Mouse (Mus musculus): ENCODE results near the gene A230050P20Rik. TPM values are rescaled to one million over a fixed set of nuclear protein-coding genes. Genes with fewer than 3 reads are reported as not detected.

The A230050P20Rik gene
- total RNA-seq, 1 experiment from 2014 or later = 74.4 TPM

Other genes starting within 250 kb of the A230050P20Rik start
- 63.3 and 185 TPM in 2 replicates for gene Ubl5, start 225.8 kb upstream of the A230050P20Rik start, total RNA-seq (2017)
- gene Fbxl12, start 223.9 kb upstream of the A230050P20Rik start, total RNA-seq (2017) = 5.3 and 5.7 TPM in 2 replicates
- 8.9 and 13.4 TPM in 2 replicates for gene Pin1, start 216.5 kb upstream of the A230050P20Rik start, total RNA-seq (2017)
- gene Olfm2, start 122.3 kb upstream of the A230050P20Rik start, total RNA-seq (2017) = not detected in 2 replicates
- not detected in 2 replicates for gene Col5a3, start 53.6 kb upstream of the A230050P20Rik start, total RNA-seq (2017)
- gene Rdh8, start 50.1 kb upstream of the A230050P20Rik start, total RNA-seq (2017) = not detected in 2 replicates
- gene Angptl6, start 11.1 kb downstream of the A230050P20Rik start, total RNA-seq (2017) = 0.79 and 0.88 TPM in 2 replicates
- 118 and 137 TPM in 2 replicates for gene Ppan, start 19.5 kb downstream of the A230050P20Rik start, total RNA-seq (2017)
- 128 and 177 TPM in 2 replicates for gene Eif3g, start 30.0 kb downstream of the A230050P20Rik start, total RNA-seq (2017)
- gene Dnmt1, start 91.2 kb downstream of the A230050P20Rik start, total RNA-seq (2017) = 198 and 242 TPM in 2 replicates
- gene S1pr2, start 108.1 kb downstream of the A230050P20Rik start, total RNA-seq (2017) = 1.9 and 2.2 TPM in 2 replicates
- gene Mrpl4, start 134.1 kb downstream of the A230050P20Rik start, total RNA-seq (2017) = 26.6 and 35.2 TPM in 2 replicates
- gene Icam1, start 147.3 kb downstream of the A230050P20Rik start, total RNA-seq (2017) = 36.2 and 44.7 TPM in 2 replicates
- gene Icam4, start 160.7 kb downstream of the A230050P20Rik start, total RNA-seq (2017) = 3.0 and 7.9 TPM in 2 replicates
- gene Icam5, start 163.4 kb downstream of the A230050P20Rik start, total RNA-seq (2017) = not detected in 2 replicates
- gene Zglp1, start 198.5 kb downstream of the A230050P20Rik start, total RNA-seq (2017) = not detected in 2 replicates
- 0.44 TPM in 1 of 2 replicates, not detected in the other for gene Gm49373, start 204.5 kb downstream of the A230050P20Rik start, total RNA-seq (2017)
- gene Fdx1l, start 205.0 kb downstream of the A230050P20Rik start, total RNA-seq (2017) = 33.6 and 45.2 TPM in 2 replicates
- 3.3 and 13.1 TPM in 2 replicates for gene Gm38431, start 223.4 kb downstream of the A230050P20Rik start, total RNA-seq (2017)
- 13.1 and 23.3 TPM in 2 replicates for gene Raver1, start 223.4 kb downstream of the A230050P20Rik start, total RNA-seq (2017)